Mouse (Mus musculus): ENCODE data around the gene Gabrg3. TPM values are rescaled to one million over a fixed set of nuclear protein-coding genes. Genes with fewer than 3 reads are reported as not detected.

The Gabrg3 gene
- polyA plus RNA-seq, 1 experiment from 2014 or later: 0.68 TPM

DNA sequence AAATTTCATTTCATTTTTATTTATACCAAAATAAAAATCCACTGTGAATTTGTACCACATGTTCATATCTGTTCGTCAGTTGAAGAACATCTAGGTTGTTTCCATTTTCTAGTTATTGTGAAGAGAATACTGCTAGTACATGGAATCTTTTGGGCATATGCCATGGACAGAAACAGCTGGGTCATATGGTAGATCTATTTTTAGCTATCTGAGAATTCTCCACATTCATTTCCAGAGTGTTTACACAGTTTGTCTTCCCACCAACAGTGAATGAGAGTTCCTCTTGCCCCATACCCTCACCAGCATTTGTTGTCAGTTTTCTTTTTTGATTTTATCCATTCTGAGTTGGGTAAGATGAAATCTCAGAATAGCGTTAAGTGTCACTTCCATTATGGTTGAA lies 75.0 kb downstream of the Gabrg3 start:
- H3K27ac ChIP-seq (replicated peaks): peak overlapping the region; percentile 62; the same call in 1 of the 2 replicates
- no peaks in the 10 kb centered on the region for H3K4me1 ChIP-seq
- H3K4me3 ChIP-seq: no peak overlapping the region
- H3K4me2 ChIP-seq: no peak overlapping the region
- no peaks in the 10 kb centered on the region for H3K27me3 ChIP-seq (replicated peaks)
- H3K9me3 ChIP-seq: no peaks in the 10 kb centered on the region
- ATAC-seq (ENCODE audit: extremely low read depth, insufficient number of reproducible peaks, low FRiP score, low TSS enrichment): no peak
- H3K36me3 ChIP-seq: no peaks in the 10 kb centered on the region
- 59% methylated on average over 2 of the region's 2 CpGs for WGBS
- no peak overlapping the region for H3K9ac ChIP-seq

DNA sequence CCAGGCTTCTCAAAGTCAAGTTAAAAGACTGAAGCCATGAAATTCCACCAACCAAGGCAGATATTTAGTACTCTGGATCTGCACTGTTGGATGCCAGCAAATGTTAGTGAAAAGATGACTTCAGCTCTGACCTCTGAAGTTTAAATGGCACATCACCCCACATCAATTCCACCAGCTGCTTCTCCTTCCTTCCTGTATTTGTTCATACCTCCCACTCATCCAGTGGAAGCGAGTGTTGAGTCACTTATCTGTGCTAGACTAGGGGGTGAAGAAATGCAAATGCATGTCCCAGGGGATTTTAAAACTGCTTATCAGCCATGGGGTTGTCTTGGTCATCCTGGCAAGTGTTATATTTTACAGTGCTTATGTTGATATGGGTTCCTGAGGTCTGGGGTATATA lies 79.7 kb downstream of the Gabrg3 start:
- ATAC-seq (ENCODE audit: extremely low read depth, insufficient number of reproducible peaks, low FRiP score, low TSS enrichment): peak; percentile 37; the same call in 1 of the 2 replicates
- H3K4me2 ChIP-seq: no peak overlapping the region
- no peak overlapping the region for H3K4me3 ChIP-seq
- H3K27ac ChIP-seq (replicated peaks): no peak overlapping the region
- H3K9me3 ChIP-seq: no peaks in the 10 kb centered on the region
- WGBS: 29% methylated on average over 1 of the region's 1 CpGs
- no peaks in the 10 kb centered on the region for H3K4me1 ChIP-seq
- no peaks in the 10 kb centered on the region for H3K27me3 ChIP-seq (replicated peaks)
- no peaks in the 10 kb centered on the region for H3K36me3 ChIP-seq
- no peak overlapping the region for H3K9ac ChIP-seq

DNA sequence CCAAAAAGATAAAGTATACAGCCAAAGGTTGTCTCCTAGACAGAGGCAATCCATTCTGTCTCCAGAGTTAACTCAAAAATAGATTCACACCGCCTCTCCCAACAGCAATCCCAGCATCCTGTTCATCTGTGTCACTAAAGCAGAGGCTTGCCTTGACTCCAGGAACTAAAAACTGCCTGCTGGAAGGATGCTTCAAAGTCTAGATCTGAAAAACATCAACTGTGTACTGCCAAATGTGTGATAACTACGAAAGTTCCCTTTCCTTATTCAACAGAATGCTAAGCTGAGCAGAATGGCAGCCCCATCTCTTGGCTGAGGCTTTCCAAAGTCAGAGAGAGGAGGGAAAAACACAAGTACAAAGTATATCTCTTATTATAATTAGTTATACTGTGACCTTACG lies 90.3 kb downstream of the Gabrg3 start:
- no peaks in the 10 kb centered on the region for H3K36me3 ChIP-seq
- H3K4me1 ChIP-seq: no peaks in the 10 kb centered on the region
- 64% methylated on average over 3 of the region's 3 CpGs for WGBS
- H3K9me3 ChIP-seq: no peaks in the 10 kb centered on the region
- no peaks in the 10 kb centered on the region for H3K27me3 ChIP-seq (replicated peaks)
- no peak overlapping the region for H3K4me3 ChIP-seq
- H3K4me2 ChIP-seq: no peak overlapping the region
- no peak for ATAC-seq (ENCODE audit: extremely low read depth, insufficient number of reproducible peaks, low FRiP score, low TSS enrichment)
- H3K27ac ChIP-seq (replicated peaks): no peak overlapping the region
- no peak overlapping the region for H3K9ac ChIP-seq

DNA sequence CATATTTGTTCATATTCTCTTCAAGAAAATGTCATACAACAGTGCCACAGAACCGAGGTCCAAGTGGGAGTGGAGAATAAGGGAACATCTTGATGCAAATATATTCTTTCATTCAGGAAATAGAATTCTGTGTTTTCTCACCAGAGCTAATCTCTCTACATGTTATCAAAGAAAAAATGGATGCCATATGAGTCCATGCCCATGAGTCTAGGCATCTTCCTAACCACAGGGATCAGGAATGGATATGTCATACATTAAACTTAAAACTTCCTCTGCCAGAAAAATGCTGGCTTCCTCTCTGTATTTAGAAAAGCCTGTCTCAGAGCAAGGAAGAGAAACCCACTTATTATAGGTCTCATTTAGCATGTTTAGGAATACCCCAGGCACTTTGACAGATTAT lies 92.9 kb downstream of the Gabrg3 start:
- ATAC-seq (ENCODE audit: extremely low read depth, insufficient number of reproducible peaks, low FRiP score, low TSS enrichment): no peak
- Histone ChIP-seq H3K4me3 (no peak overlapping the region), H3K9me3 (no peaks in the 10 kb centered on the region), H3K4me1 (no peaks in the 10 kb centered on the region), H3K4me2 (no peak overlapping the region), H3K27ac (replicated peaks) (no peak overlapping the region), H3K36me3 (no peaks in the 10 kb centered on the region), H3K27me3 (replicated peaks) (no peaks in the 10 kb centered on the region), H3K9ac (no peak overlapping the region)
- 54% methylated on average over 1 of the region's 1 CpGs for WGBS

DNA sequence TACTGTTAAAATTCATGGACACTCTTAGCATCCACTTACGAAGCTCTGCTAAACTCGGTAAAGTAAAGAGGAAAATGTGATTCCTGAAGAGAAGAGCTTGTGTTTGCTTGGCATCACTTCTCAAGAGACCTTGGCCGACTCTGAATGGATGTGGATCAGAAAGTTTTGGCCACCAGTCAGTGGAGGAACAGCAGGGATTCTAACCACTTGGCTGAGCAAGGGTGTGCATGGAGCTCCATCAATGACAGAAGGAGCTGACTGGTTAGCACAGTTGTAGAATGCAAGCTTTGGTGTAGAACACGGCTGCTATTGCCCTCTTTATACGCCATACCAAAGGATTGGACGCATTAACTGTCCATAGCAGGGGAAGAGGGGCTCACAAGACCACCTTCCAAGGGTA lies 93.4 kb downstream of the Gabrg3 start:
- Histone ChIP-seq H3K4me3 (no peak overlapping the region), H3K36me3 (no peaks in the 10 kb centered on the region), H3K9me3 (no peaks in the 10 kb centered on the region), H3K4me1 (no peaks in the 10 kb centered on the region), H3K27ac (replicated peaks) (no peak overlapping the region), H3K9ac (no peak overlapping the region), H3K4me2 (no peak overlapping the region), H3K27me3 (replicated peaks) (no peaks in the 10 kb centered on the region)
- no peak for ATAC-seq (ENCODE audit: extremely low read depth, insufficient number of reproducible peaks, low FRiP score, low TSS enrichment)
- 72% methylated on average over 6 of the region's 6 CpGs for WGBS

DNA sequence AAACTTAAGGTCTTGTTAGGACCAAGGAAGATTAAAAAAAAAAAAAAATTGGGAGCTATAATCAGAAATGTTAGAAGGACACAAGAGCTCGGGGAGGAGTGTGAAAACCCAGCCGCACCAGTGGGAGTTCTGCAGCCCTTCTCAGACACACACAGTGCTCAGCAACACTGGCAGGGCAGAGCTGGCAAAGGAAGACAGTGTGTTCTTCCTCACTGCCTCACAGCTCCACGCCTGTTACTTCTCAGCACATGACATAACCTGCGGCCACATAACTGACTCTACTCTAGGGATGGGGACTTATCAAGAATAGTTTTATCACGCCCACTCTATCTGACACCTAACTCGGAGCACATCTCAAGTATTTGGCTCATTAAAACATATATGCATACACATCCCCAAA lies 103.8 kb downstream of the Gabrg3 start:
- no peak overlapping the region for H3K4me3 ChIP-seq
- ATAC-seq (ENCODE audit: extremely low read depth, insufficient number of reproducible peaks, low FRiP score, low TSS enrichment): no peak
- H3K27ac ChIP-seq (replicated peaks): no peak overlapping the region
- H3K27me3 ChIP-seq (replicated peaks): no peaks in the 10 kb centered on the region
- H3K4me2 ChIP-seq: no peak overlapping the region
- no peak overlapping the region for H3K9ac ChIP-seq
- no peaks in the 10 kb centered on the region for H3K36me3 ChIP-seq
- no peaks in the 10 kb centered on the region for H3K9me3 ChIP-seq
- 67% methylated on average over 6 of the region's 6 CpGs for WGBS
- H3K4me1 ChIP-seq: no peaks in the 10 kb centered on the region

DNA sequence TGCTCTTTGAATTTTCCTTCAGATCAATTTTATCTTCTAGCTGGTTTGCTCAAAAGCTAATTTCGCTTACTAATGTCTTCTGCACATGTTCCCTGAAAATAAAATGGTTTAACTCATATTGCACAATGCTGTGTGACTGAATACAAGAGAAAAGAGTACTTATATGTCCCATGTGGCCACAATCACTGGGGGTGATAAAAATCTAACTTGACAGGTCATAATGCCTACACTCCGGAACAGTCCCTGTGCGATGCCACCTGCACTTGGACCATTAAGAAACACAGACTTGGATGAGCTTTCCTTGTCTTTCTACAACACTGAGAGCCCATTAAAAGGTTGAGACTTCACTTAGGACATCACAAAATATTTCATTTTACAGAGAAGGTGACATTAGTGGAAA lies 108.1 kb downstream of the Gabrg3 start:
- H3K27me3 ChIP-seq (replicated peaks): no peaks in the 10 kb centered on the region
- H3K9me3 ChIP-seq: no peaks in the 10 kb centered on the region
- H3K27ac ChIP-seq (replicated peaks): no peak overlapping the region
- no peak overlapping the region for H3K4me2 ChIP-seq
- H3K4me1 ChIP-seq: no peaks in the 10 kb centered on the region
- 75% methylated on average over 3 of the region's 3 CpGs for WGBS
- no peaks in the 10 kb centered on the region for H3K36me3 ChIP-seq
- ATAC-seq (ENCODE audit: extremely low read depth, insufficient number of reproducible peaks, low FRiP score, low TSS enrichment): no peak
- H3K9ac ChIP-seq: no peak overlapping the region
- no peak overlapping the region for H3K4me3 ChIP-seq

DNA sequence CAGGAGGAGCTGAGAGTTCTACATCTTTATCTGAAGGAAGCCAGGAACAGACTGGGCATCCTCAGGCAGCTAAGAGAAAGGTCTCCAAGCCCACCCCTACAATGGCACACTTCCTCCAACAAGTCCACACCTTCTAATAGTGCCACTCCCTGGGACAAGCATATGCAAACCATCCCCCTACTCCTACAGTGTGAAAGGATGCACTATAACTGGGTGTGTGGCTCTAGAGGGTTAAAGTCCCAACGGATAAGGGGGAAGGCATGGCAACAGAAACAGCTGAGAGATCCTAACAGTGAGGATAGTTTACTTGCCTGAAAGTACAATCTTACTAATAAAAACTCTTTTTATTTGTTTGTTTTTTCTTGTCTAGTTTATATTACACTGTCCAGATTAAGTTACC lies 126.8 kb downstream of the Gabrg3 start:
- Histone ChIP-seq H3K4me3 (no peak overlapping the region), H3K4me1 (no peaks in the 10 kb centered on the region), H3K9ac (no peak overlapping the region), H3K4me2 (no peak overlapping the region), H3K9me3 (0 out of 2 replicates have a peak, but pooled peaks cover 6% of the 10 kb centered on the region), H3K27me3 (replicated peaks) (no peaks in the 10 kb centered on the region), H3K36me3 (no peaks in the 10 kb centered on the region), H3K27ac (replicated peaks) (no peak overlapping the region)
- no peak for ATAC-seq (ENCODE audit: extremely low read depth, insufficient number of reproducible peaks, low FRiP score, low TSS enrichment)
- 77% methylated on average over 1 of the region's 1 CpGs for WGBS

DNA sequence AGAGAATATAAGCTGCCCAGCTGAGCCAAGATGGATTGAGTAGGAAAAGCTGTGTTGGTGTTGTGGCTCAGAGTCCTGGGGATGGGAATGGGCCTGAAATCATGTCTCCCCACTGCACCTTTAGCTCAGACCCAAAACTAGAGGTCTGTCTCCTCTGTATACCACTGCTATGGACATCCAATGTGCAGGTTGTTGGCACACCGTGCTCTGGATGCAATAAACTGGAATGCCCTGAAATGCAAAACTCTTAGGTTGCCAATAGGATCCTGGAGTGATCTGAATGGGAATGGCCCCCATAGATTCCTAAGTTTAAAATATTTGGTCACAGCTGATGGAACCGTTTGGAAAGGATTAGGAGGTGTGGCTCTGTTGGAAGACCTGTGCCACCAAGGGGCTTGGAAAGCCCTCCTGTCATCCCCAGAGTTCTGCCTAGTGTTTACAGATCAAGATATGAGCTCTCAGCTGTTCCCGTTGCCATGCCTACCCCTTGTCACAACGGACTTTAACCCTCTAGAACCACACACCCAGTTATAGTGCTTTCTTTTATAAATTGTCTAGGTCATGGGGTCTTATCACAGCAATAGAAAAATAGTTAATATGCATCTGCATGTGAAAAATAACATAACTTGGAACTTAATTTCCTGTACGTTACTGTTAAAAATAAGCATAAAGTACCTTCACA lies 128.0 kb downstream of the Gabrg3 start:
- Histone ChIP-seq H3K27ac (replicated peaks) (no peak overlapping the region), H3K27me3 (replicated peaks) (no peaks in the 10 kb centered on the region), H3K4me3 (no peak overlapping the region), H3K9me3 (0 out of 2 replicates have a peak, but pooled peaks cover 6% of the 10 kb centered on the region), H3K4me1 (no peaks in the 10 kb centered on the region), H3K4me2 (no peak overlapping the region), H3K9ac (no peak overlapping the region), H3K36me3 (no peaks in the 10 kb centered on the region)
- ATAC-seq (ENCODE audit: extremely low read depth, insufficient number of reproducible peaks, low FRiP score, low TSS enrichment): no peak
- 62% methylated on average over 5 of the region's 5 CpGs for WGBS

DNA sequence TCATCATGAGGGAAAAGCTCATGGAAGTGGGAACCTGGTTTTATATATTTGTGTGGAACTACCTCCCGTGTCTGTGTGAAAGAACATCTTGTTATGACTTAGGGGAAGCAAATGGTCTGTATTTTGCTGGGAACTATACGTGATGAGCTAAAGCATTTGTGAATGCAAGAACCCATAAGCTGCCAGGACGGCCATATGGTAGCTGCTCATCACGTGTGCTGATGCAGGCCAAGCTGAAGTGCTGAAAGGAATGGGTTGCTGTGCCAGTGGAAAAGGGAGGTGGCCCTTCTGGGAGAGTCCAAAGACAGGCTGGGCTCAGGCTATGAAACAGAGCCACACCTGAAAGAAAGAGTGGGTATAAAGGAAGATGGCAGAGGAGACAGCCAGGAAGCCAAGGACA lies 143.0 kb downstream of the Gabrg3 start:
- ATAC-seq (ENCODE audit: extremely low read depth, insufficient number of reproducible peaks, low FRiP score, low TSS enrichment): no peak
- Histone ChIP-seq H3K27me3 (replicated peaks) (no peaks in the 10 kb centered on the region), H3K4me3 (no peak overlapping the region), H3K36me3 (no peaks in the 10 kb centered on the region), H3K4me2 (no peak overlapping the region), H3K4me1 (no peaks in the 10 kb centered on the region), H3K9ac (no peak overlapping the region), H3K9me3 (no peaks in the 10 kb centered on the region), H3K27ac (replicated peaks) (no peak overlapping the region)
- WGBS: 54% methylated on average over 4 of the region's 4 CpGs

DNA sequence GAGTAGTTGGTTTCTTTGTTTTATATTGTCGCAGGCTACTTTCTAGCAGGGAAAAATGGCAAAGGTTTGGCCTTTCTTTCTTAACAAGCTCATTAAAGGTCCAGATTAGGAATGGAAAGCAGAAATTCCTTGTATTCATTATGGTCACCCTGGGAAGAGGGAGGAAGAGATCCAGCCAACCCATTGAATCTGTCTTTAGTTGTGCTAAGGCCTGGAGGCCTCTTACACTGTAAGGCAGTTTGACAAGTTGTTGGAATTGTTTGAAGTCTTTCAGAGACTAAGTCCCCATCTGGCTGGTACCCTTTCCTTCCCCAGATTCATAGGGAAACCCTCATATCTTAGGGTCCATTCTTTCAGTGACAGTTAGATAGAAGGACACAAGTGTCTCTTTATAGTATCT lies 172.9 kb downstream of the Gabrg3 start:
- Histone ChIP-seq H3K4me3 (no peak overlapping the region), H3K27me3 (replicated peaks) (no peaks in the 10 kb centered on the region), H3K4me2 (no peak overlapping the region), H3K9me3 (0 out of 2 replicates have a peak, but pooled peaks cover 2% of the 10 kb centered on the region), H3K36me3 (no peaks in the 10 kb centered on the region), H3K4me1 (no peaks in the 10 kb centered on the region), H3K27ac (replicated peaks) (no peak overlapping the region), H3K9ac (no peak overlapping the region)
- no peak for ATAC-seq (ENCODE audit: extremely low read depth, insufficient number of reproducible peaks, low FRiP score, low TSS enrichment)
- 78% methylated on average over 1 of the region's 1 CpGs for WGBS

DNA sequence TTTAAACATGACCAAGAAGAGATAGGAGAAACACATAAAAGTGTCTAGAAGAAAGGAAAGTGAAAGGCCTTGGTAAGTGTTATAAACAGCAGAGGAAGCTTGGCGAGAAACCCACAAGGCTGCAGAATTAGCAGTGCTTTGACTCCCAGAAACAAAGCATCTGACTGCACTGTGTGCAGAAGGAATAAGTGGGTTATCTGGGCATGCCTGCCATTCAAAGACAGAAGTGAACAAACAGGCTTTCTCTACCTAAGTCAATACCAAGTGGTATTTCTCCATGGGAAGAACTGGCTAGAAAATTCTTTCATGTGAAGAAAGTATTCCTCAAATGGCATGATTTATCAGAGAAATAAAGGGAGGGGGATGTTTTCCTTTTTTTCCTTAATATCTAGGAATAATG lies 201.0 kb downstream of the Gabrg3 start:
- Histone ChIP-seq H3K4me3 (no peak overlapping the region), H3K27me3 (replicated peaks) (no peaks in the 10 kb centered on the region), H3K4me2 (no peak overlapping the region), H3K27ac (replicated peaks) (no peak overlapping the region), H3K36me3 (no peaks in the 10 kb centered on the region), H3K9ac (no peak overlapping the region), H3K4me1 (no peaks in the 10 kb centered on the region), H3K9me3 (no peaks in the 10 kb centered on the region)
- 76% methylated on average over 1 of the region's 1 CpGs for WGBS
- ATAC-seq (ENCODE audit: extremely low read depth, insufficient number of reproducible peaks, low FRiP score, low TSS enrichment): no peak

Measured in heart, embryonic 13.5 days (tissue).